Mouse (Mus musculus): ENCODE measurements around the gene Wwox. TPM values are rescaled to one million over a fixed set of nuclear protein-coding genes. Genes with fewer than 3 reads are reported as not detected.

The Wwox gene
- polyA plus RNA-seq, 1 experiment from 2014 or later = 3.5 TPM

DNA sequence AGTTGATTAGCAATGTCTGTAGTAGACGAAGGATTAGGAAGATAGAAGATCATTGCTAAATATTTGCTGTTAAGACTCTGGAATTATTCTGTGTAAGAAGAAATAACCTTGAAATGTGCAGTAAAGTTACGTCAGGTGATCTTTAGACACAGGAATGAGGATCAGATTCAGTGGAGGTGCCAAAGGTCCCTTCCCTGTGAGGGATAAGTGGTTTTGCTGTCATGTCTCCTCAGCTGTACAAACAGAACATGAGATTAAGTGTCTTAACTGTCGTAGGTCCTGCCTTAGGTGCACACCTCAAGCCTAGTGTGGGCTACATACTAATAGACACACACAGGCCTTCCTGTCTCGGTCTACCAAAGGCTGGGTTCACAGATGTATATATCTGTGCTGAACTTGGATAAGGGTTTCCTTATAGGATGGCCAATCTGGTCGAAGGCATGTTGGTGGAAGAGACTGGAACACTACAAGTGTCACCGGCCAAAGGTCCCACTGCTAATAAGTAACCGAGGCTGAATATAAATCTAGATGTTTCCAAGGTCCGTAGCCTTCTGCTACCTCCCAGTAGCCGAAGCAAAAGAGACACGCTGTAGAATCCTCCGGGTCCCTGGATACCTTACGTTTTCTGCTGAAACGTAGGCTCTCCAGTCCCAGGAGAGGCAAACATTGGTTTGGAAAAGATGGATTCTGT lies 746.8 kb downstream of the Wwox start:
- no peaks in the 10 kb centered on the region for H3K9me3 ChIP-seq (replicated peaks; ENCODE audit: control insufficient read depth, low read length)
- ATAC-seq (ENCODE audit: low read depth) = no peak
- WGBS (ENCODE audit: insufficient replicate concordance) = 71% methylated on average over 13 of the region's 13 CpGs
- no peaks in the 10 kb centered on the region for H3K36me3 ChIP-seq (ENCODE audit: control insufficient read depth, insufficient read depth)
- no peak overlapping the region for H3K4me3 ChIP-seq (ENCODE audit: low read depth, low read length)
- no peak overlapping the region for H3K9ac ChIP-seq (ENCODE audit: low read depth, low read length)
- no peak overlapping the region for H3K4me2 ChIP-seq (ENCODE audit: low read depth, low read length)
- no peaks in the 10 kb centered on the region for H3K27me3 ChIP-seq (ENCODE audit: control insufficient read depth, insufficient read depth, low read depth, low read length)
- no peaks in the 10 kb centered on the region for H3K4me1 ChIP-seq (ENCODE audit: control insufficient read depth, low read depth, low read length)
- H3K27ac ChIP-seq (ENCODE audit: low read length) = no peak overlapping the region

DNA sequence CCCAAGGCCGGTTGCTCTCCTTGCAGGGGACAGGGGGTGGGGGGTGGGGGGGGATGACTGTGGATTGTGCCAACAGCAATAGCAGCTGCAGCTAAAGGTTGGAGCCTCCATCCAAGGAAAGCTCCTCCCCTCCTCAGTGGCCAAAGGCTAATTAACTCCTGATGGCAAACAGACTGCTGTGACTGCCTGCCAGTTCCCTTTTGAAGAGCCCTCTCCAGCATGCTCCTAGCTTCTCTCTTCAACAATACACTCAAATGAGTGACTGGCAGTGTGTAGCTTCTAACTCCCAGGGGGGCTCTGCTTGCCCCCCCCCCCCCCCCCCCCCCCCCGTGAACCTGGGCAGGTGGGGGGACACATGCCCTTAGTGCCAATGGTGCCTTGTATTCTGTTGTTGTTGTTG lies 747.4 kb downstream of the Wwox start:
- no peaks in the 10 kb centered on the region for H3K9me3 ChIP-seq (replicated peaks; ENCODE audit: control insufficient read depth, low read length)
- H3K27me3 ChIP-seq (ENCODE audit: control insufficient read depth, insufficient read depth, low read depth, low read length) = no peaks in the 10 kb centered on the region
- ATAC-seq (ENCODE audit: low read depth) = no peak
- no peak overlapping the region for H3K27ac ChIP-seq (ENCODE audit: low read length)
- WGBS (ENCODE audit: insufficient replicate concordance) = 43% methylated on average over 2 of the region's 2 CpGs
- H3K4me3 ChIP-seq (ENCODE audit: low read depth, low read length) = no peak overlapping the region
- H3K36me3 ChIP-seq (ENCODE audit: control insufficient read depth, insufficient read depth) = no peaks in the 10 kb centered on the region
- no peak overlapping the region for H3K9ac ChIP-seq (ENCODE audit: low read depth, low read length)
- H3K4me1 ChIP-seq (ENCODE audit: control insufficient read depth, low read depth, low read length) = no peaks in the 10 kb centered on the region
- no peak overlapping the region for H3K4me2 ChIP-seq (ENCODE audit: low read depth, low read length)

DNA sequence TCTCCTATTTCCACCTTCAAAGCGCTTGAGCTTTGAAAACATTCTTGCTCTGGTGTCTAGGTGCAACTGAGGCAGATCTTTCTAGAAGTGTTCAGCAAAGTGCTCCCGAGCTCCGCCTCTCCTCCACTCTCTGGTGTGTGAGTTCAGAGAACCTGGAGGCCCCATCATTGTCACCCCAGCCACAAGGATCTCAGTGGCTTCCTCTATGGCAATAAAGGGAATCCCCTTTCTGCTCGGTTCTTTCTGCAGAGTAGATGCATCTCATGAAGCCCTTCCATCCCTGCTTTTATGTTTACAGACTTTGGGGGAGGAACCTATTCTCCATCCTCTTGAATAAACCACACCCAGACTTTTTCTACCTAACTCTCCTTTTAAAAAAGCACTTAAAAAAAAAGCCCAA lies 749.0 kb downstream of the Wwox start:
- ATAC-seq (ENCODE audit: low read depth) = no peak
- no peaks in the 10 kb centered on the region for H3K4me1 ChIP-seq (ENCODE audit: control insufficient read depth, low read depth, low read length)
- no peaks in the 10 kb centered on the region for H3K27me3 ChIP-seq (ENCODE audit: control insufficient read depth, insufficient read depth, low read depth, low read length)
- H3K27ac ChIP-seq (ENCODE audit: low read length) = no peak overlapping the region
- H3K36me3 ChIP-seq (ENCODE audit: control insufficient read depth, insufficient read depth) = no peaks in the 10 kb centered on the region
- no peak overlapping the region for H3K4me3 ChIP-seq (ENCODE audit: low read depth, low read length)
- WGBS (ENCODE audit: insufficient replicate concordance) = 51% methylated on average over 4 of the region's 4 CpGs
- no peak overlapping the region for H3K9ac ChIP-seq (ENCODE audit: low read depth, low read length)
- H3K4me2 ChIP-seq (ENCODE audit: low read depth, low read length) = no peak overlapping the region
- H3K9me3 ChIP-seq (replicated peaks; ENCODE audit: control insufficient read depth, low read length) = no peaks in the 10 kb centered on the region

DNA sequence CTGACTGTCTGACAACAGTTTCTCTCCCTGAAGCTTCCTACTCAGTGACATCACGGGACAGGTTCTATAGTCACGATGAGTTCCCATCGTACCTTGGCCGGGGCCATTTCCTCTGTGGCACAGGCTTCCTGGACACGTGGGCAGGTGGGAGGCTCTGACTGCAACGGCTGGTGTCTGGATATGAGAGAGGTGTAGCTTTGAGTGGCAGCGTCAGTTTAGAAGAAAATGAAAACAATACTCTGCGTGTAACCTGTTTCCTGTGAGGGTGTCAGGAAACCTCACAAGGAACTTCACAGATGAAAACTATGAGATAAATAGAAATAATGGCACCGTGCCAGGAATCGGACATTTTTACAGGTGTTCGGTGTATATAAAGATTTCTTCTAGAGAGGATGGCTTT lies 750.4 kb downstream of the Wwox start:
- H3K4me3 ChIP-seq (ENCODE audit: low read depth, low read length) = no peak overlapping the region
- no peak overlapping the region for H3K9ac ChIP-seq (ENCODE audit: low read depth, low read length)
- no peak for ATAC-seq (ENCODE audit: low read depth)
- H3K9me3 ChIP-seq (replicated peaks; ENCODE audit: control insufficient read depth, low read length) = no peaks in the 10 kb centered on the region
- no peaks in the 10 kb centered on the region for H3K27me3 ChIP-seq (ENCODE audit: control insufficient read depth, insufficient read depth, low read depth, low read length)
- no peak overlapping the region for H3K27ac ChIP-seq (ENCODE audit: low read length)
- no peaks in the 10 kb centered on the region for H3K4me1 ChIP-seq (ENCODE audit: control insufficient read depth, low read depth, low read length)
- no peaks in the 10 kb centered on the region for H3K36me3 ChIP-seq (ENCODE audit: control insufficient read depth, insufficient read depth)
- WGBS (ENCODE audit: insufficient replicate concordance) = 19% methylated on average over 11 of the region's 11 CpGs
- H3K4me2 ChIP-seq (ENCODE audit: low read depth, low read length) = no peak overlapping the region

DNA sequence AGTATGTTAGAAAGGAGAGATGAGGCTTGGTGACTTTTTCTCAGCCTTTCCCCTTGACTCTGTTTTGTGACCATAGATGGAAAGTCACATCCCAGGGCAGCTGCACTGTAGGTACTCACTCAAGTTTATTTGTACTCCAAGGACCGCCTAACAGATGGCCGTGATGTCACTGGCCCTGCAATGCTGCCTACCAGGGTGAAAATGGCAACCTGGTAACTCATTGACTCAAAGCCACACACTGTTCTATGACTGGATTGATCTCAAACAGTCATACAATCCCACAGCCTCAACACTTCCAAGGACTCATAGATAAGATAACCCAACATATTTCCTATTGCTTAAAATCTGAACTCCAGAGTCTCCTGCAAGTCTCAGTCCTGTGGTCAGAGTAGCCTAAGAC lies 754.3 kb downstream of the Wwox start:
- no peaks in the 10 kb centered on the region for H3K27me3 ChIP-seq (ENCODE audit: control insufficient read depth, insufficient read depth, low read depth, low read length)
- H3K4me3 ChIP-seq (ENCODE audit: low read depth, low read length) = no peak overlapping the region
- no peak overlapping the region for H3K4me2 ChIP-seq (ENCODE audit: low read depth, low read length)
- no peaks in the 10 kb centered on the region for H3K4me1 ChIP-seq (ENCODE audit: control insufficient read depth, low read depth, low read length)
- H3K9me3 ChIP-seq (replicated peaks; ENCODE audit: control insufficient read depth, low read length) = no peaks in the 10 kb centered on the region
- 65% methylated on average over 2 of the region's 2 CpGs for WGBS (ENCODE audit: insufficient replicate concordance)
- H3K9ac ChIP-seq (ENCODE audit: low read depth, low read length) = no peak overlapping the region
- no peaks in the 10 kb centered on the region for H3K36me3 ChIP-seq (ENCODE audit: control insufficient read depth, insufficient read depth)
- no peak for ATAC-seq (ENCODE audit: low read depth)
- H3K27ac ChIP-seq (ENCODE audit: low read length) = no peak overlapping the region

DNA sequence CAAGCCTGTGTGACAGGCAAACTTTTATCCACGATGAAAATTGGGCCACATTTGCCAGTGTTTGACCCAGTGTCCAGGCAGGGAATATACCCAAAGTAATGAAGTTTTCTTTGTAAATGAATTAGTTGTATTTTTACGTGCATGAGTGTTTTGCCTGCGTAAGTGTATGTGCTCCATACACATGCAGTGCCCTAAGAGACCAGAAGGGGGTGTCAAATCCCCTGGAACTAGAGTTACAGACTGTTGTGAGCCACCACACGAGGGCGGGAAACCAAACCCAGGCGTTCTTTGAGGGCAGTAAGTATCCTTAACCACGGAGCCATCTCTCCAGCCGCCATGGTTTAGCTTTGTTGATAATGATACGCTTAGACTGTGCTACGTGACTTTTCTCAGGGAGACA lies 755.9 kb downstream of the Wwox start:
- Histone ChIP-seq H3K36me3 (ENCODE audit: control insufficient read depth, insufficient read depth) (no peaks in the 10 kb centered on the region), H3K27me3 (ENCODE audit: control insufficient read depth, insufficient read depth, low read depth, low read length) (no peaks in the 10 kb centered on the region), H3K4me3 (ENCODE audit: low read depth, low read length) (no peak overlapping the region), H3K27ac (ENCODE audit: low read length) (no peak overlapping the region), H3K4me1 (ENCODE audit: control insufficient read depth, low read depth, low read length) (no peaks in the 10 kb centered on the region), H3K9me3 (replicated peaks; ENCODE audit: control insufficient read depth, low read length) (no peaks in the 10 kb centered on the region), H3K4me2 (ENCODE audit: low read depth, low read length) (no peak overlapping the region), H3K9ac (ENCODE audit: low read depth, low read length) (no peak overlapping the region)
- ATAC-seq (ENCODE audit: low read depth) = no peak
- WGBS (ENCODE audit: insufficient replicate concordance) = 74% methylated on average over 10 of the region's 10 CpGs

DNA sequence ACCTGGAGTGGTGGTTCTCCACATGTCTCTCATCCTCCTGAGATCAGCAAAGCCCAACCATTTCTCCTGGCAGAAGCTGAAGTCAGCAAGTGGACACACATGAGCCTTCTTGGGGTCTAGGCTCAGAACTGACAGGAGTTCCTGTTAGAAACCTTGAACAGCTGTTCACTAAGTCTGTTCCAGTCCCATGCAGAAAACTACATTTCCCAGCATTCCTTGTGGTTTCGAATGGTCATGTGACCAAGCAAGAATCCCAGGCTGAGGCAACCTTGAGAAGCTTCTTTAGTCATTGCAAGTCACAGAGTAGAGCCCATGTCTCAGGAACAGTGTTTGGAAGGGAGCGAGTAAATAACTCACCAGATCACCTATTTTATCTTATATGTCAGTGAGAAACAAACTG lies 757.4 kb downstream of the Wwox start:
- 45% methylated on average over 2 of the region's 2 CpGs for WGBS (ENCODE audit: insufficient replicate concordance)
- Histone ChIP-seq H3K36me3 (ENCODE audit: control insufficient read depth, insufficient read depth) (no peaks in the 10 kb centered on the region), H3K9me3 (replicated peaks; ENCODE audit: control insufficient read depth, low read length) (no peaks in the 10 kb centered on the region), H3K27ac (ENCODE audit: low read length) (no peak overlapping the region), H3K4me3 (ENCODE audit: low read depth, low read length) (no peak overlapping the region), H3K4me1 (ENCODE audit: control insufficient read depth, low read depth, low read length) (no peaks in the 10 kb centered on the region), H3K4me2 (ENCODE audit: low read depth, low read length) (no peak overlapping the region), H3K27me3 (ENCODE audit: control insufficient read depth, insufficient read depth, low read depth, low read length) (no peaks in the 10 kb centered on the region), H3K9ac (ENCODE audit: low read depth, low read length) (no peak overlapping the region)
- ATAC-seq (ENCODE audit: low read depth) = no peak

DNA sequence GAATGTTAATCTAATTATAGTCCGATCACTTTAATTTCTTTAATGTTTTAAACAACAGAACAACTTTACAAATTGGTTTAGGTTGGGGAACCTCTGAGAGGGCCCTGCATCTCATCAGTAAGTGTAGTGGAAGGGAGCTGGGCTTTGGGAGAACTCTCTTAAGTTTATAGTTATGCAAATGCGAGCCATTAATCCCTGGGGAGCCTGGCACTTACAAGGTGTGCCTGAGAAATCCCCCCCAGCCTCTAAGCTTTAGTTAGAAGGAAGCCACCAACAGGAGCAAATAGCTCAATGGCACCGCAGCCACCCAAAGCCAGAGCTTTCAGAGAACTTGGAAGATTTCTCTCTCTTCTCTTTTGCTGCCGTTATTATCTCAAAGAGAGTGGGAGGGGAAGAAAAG lies 759.7 kb downstream of the Wwox start:
- no peak for ATAC-seq (ENCODE audit: low read depth)
- no peak overlapping the region for H3K27ac ChIP-seq (ENCODE audit: low read length)
- no peaks in the 10 kb centered on the region for H3K9me3 ChIP-seq (replicated peaks; ENCODE audit: control insufficient read depth, low read length)
- no peak overlapping the region for H3K4me3 ChIP-seq (ENCODE audit: low read depth, low read length)
- H3K36me3 ChIP-seq (ENCODE audit: control insufficient read depth, insufficient read depth) = no peaks in the 10 kb centered on the region
- WGBS (ENCODE audit: insufficient replicate concordance) = 28% methylated on average over 4 of the region's 4 CpGs
- no peaks in the 10 kb centered on the region for H3K4me1 ChIP-seq (ENCODE audit: control insufficient read depth, low read depth, low read length)
- no peak overlapping the region for H3K9ac ChIP-seq (ENCODE audit: low read depth, low read length)
- no peaks in the 10 kb centered on the region for H3K27me3 ChIP-seq (ENCODE audit: control insufficient read depth, insufficient read depth, low read depth, low read length)
- H3K4me2 ChIP-seq (ENCODE audit: low read depth, low read length) = no peak overlapping the region

DNA sequence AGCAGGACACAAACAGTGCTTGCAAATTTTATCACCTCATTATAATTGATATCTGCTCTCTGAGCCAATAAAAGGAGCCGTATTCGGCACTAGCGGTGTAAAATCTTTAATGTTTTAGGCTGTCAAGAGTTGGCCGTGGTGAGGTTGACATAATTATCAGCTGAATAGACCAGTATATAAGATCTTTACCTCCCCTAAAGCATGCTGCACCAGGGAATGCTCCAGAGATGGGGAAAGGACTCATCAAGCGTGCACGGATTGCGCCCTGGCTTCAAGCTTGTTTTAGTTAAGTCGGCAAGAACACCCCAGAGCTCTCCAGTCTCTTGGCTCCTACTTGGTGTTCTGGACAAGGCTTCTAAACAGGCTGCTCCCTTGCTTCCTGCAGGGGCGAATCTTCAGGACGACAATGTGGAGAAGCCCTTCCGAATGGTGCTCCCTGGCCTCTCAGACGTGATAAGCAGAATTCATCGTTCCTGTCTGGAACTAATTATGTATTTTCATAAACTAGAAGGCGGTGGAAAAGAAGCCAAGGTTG lies 760.2 kb downstream of the Wwox start:
- Histone ChIP-seq H3K36me3 (ENCODE audit: control insufficient read depth, insufficient read depth) (no peaks in the 10 kb centered on the region), H3K27ac (ENCODE audit: low read length) (no peak overlapping the region), H3K4me2 (ENCODE audit: low read depth, low read length) (no peak overlapping the region), H3K27me3 (ENCODE audit: control insufficient read depth, insufficient read depth, low read depth, low read length) (no peaks in the 10 kb centered on the region), H3K9ac (ENCODE audit: low read depth, low read length) (no peak overlapping the region), H3K4me1 (ENCODE audit: control insufficient read depth, low read depth, low read length) (no peaks in the 10 kb centered on the region), H3K4me3 (ENCODE audit: low read depth, low read length) (no peak overlapping the region), H3K9me3 (replicated peaks; ENCODE audit: control insufficient read depth, low read length) (no peaks in the 10 kb centered on the region)
- WGBS (ENCODE audit: insufficient replicate concordance) = 41% methylated on average over 14 of the region's 14 CpGs
- no peak for ATAC-seq (ENCODE audit: low read depth)
